Mouse (Mus musculus) midbrain, embryonic 16.5 days (tissue): Measurements from ENCODE around the gene Synpo2. TPM values are rescaled to one million over a fixed set of nuclear protein-coding genes. Genes with fewer than 3 reads are reported as not detected.

Source experiments
- ATAC-seq: fragments of 200-750 bp; cut with Nextera tagmentation; 2 replicates; pipeline ENCODE4 v1.8.0; 2017; ENCODE audit warnings: moderate TSS enrichment
- H3K27ac ChIP-seq: fragments of 300-500 bp; sonication (generic); 2 replicates; pipeline ENCODE4 v1.5.1; 2014; ENCODE audit warnings: mild to moderate bottlenecking, low read length, mixed read lengths
- H3K27me3 ChIP-seq: fragments of 300-500 bp; sonication (generic); 2 replicates; pipeline ENCODE4 v1.6.1; 2014; ENCODE audit warnings: low read depth, low read length, mixed read lengths; ENCODE audit not compliant: control insufficient read depth, insufficient read depth
- H3K36me3 ChIP-seq: fragments of 300-500 bp; sonication (generic); 2 replicates; pipeline ENCODE4 v1.6.1; 2014; ENCODE audit warnings: mild to moderate bottlenecking, low read length, moderate library complexity, mixed read lengths; ENCODE audit not compliant: control insufficient read depth, insufficient read depth
- H3K4me1 ChIP-seq: fragments of 300-500 bp; sonication (generic); 2 replicates; pipeline ENCODE4 v1.6.1; 2014; ENCODE audit warnings: mild to moderate bottlenecking, low read length, mixed read lengths; ENCODE audit not compliant: control insufficient read depth, insufficient read depth
- H3K4me2 ChIP-seq: fragments of 300-500 bp; sonication (generic); 2 replicates; pipeline ENCODE4 v1.6.1; 2014; ENCODE audit warnings: mild to moderate bottlenecking, low read length, mixed read lengths
- H3K4me3 ChIP-seq: fragments of 300-500 bp; sonication (generic); 2 replicates; pipeline ENCODE4 v1.5.1; 2014; ENCODE audit warnings: low read depth, mild to moderate bottlenecking, low read length, moderate library complexity, mixed read lengths
- H3K9ac ChIP-seq: fragments of 300-500 bp; sonication (generic); 2 replicates; pipeline ENCODE4 v1.6.1; 2014; ENCODE audit warnings: low read depth, low read length, mixed read lengths
- H3K9me3 ChIP-seq: fragments of 300-500 bp; sonication (generic); replicated peaks from 2 replicates; pipeline ENCODE4 v1.6.1; 2014; ENCODE audit warnings: mild to moderate bottlenecking, low read length, mixed read lengths; ENCODE audit not compliant: control insufficient read depth, poor library complexity, severe bottlenecking
- WGBS: fragments of 180-500 bp; shearing (Covaris S2); extraction: QIAGEN DNeasy Blood & Tissue Kit; methylation state at CpG from one replicate; pipeline ENCODE4 v1.1.7; 2014; 5-methylcytosine and 5-hydroxymethylcytosine counted together
- polyA plus RNA-seq: library from polyadenylated mRNA; unstranded; fragments of >200 nt; fragmentation: Nextera tagmentation; extraction: Ambion mirVana; gene quantifications from 2 replicates; pipeline ENCODE4 v1.2.1, GENCODE M21; 2015

The Synpo2 gene
- polyA plus RNA-seq, 1 experiment from 2014 or later = 3.2 TPM

GRCm38 (mm10) chr3:123066836-123067235, 169.1 kb downstream of the Synpo2 start:
- Histone ChIP-seq H3K27me3 (no peaks in the 10 kb centered on the region), H3K4me3 (no peak overlapping the region)

GRCm38 (mm10) chr3:123065466-123065865, 170.5 kb downstream of the Synpo2 start:
- Histone ChIP-seq H3K27me3 (no peaks in the 10 kb centered on the region), H3K4me1 (no peaks in the 10 kb centered on the region), H3K4me2 (no peak overlapping the region), H3K9me3 (0 out of 2 replicates have a peak, but pooled peaks cover 2% of the 10 kb centered on the region), H3K36me3 (no peaks in the 10 kb centered on the region), H3K27ac (no peak overlapping the region), H3K4me3 (no peak overlapping the region), H3K9ac (no peak overlapping the region)
- WGBS = 86% methylated on average over 5 of the region's 5 CpGs
- no peak for ATAC-seq

More at GRCm38 (mm10) chr3:123066836-123067235, 169.1 kb downstream of the Synpo2 start:
- ATAC-seq = no peak
- Histone ChIP-seq H3K9ac (no peak overlapping the region), H3K9me3 (0 out of 2 replicates have a peak, but pooled peaks cover 2% of the 10 kb centered on the region), H3K4me1 (no peaks in the 10 kb centered on the region), H3K36me3 (no peaks in the 10 kb centered on the region), H3K27ac (no peak overlapping the region), H3K4me2 (no peak overlapping the region)
- WGBS = 92% methylated on average over 7 of the region's 7 CpGs

DNA sequence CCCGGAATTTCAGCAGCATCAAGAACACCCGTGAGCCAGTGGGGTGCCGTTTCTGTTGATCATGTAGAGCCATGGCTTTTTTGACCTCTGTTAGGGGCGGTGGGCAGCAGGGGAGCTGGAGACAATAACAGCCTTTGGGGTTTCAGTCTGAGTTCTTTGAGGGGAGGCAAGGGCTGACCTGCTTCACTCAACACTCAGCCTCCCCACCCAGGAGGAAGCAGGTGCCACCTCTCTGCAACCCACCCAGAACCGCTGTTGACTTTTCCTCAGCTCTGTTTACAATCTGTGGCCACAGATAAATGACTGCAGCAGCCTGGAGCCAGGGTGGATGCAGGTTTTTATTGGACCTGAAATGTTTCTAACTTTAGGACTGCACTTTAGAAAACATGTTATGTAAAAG, 171.8 kb downstream of the Synpo2 start:
- H3K9me3 ChIP-seq = 0 out of 2 replicates have a peak, but pooled peaks cover 2% of the 10 kb centered on the region
- H3K4me2 ChIP-seq = no peak overlapping the region
- WGBS = 17% methylated on average over 5 of the region's 5 CpGs
- H3K9ac ChIP-seq = no peak overlapping the region
- H3K27ac ChIP-seq = no peak overlapping the region
- no peak for ATAC-seq
- H3K4me1 ChIP-seq = no peaks in the 10 kb centered on the region
- no peaks in the 10 kb centered on the region for H3K27me3 ChIP-seq
- H3K4me3 ChIP-seq = no peak overlapping the region
- no peaks in the 10 kb centered on the region for H3K36me3 ChIP-seq

DNA sequence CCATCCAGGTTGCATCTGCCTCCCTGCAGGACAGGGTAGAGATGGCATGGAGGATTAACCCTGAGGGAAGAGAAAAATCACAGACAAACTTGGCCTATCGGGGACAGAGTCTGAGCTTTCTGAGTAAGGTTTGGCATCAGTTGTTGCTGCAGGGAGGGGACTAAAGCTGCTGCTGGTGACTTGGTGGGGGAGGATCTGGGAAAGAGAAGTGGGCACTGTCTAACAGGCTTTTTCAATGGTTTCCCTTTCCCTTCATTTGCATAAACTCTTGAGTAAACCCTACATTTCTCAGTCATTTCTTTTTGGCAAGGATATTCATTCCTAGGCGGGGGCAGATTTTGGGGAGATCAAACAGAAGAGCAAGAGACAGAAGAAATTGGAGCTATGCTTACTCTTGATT, 174.0 kb downstream of the Synpo2 start:
- H3K9ac ChIP-seq = no peak overlapping the region
- H3K27me3 ChIP-seq = no peaks in the 10 kb centered on the region
- H3K27ac ChIP-seq = no peak overlapping the region
- no peak overlapping the region for H3K4me2 ChIP-seq
- H3K4me3 ChIP-seq = no peak overlapping the region
- H3K36me3 ChIP-seq = no peaks in the 10 kb centered on the region
- no peaks in the 10 kb centered on the region for H3K4me1 ChIP-seq
- 80% methylated on average over 2 of the region's 2 CpGs for WGBS
- ATAC-seq = no peak
- no peaks in the 10 kb centered on the region for H3K9me3 ChIP-seq

GRCm38 (mm10) chr3:123058832-123059231, 177.1 kb downstream of the Synpo2 start:
- H3K27ac ChIP-seq = no peak overlapping the region
- no peak overlapping the region for H3K4me2 ChIP-seq
- H3K27me3 ChIP-seq = no peaks in the 10 kb centered on the region
- H3K36me3 ChIP-seq = no peaks in the 10 kb centered on the region
- no peaks in the 10 kb centered on the region for H3K4me1 ChIP-seq
- H3K4me3 ChIP-seq = no peak overlapping the region
- no peak for ATAC-seq
- H3K9ac ChIP-seq = no peak overlapping the region
- 100% methylated on average over 1 of the region's 1 CpGs for WGBS
- no peaks in the 10 kb centered on the region for H3K9me3 ChIP-seq

- H3K9ac ChIP-seq = no peak overlapping the region
These were observed 181.8 kb downstream of the Synpo2 start for GRCm38 (mm10) chr3:123054178-123054577.

GRCm38 (mm10) chr3:123053192-123053938, 182.6 kb downstream of the Synpo2 start:
- Histone ChIP-seq H3K4me3 (no peak overlapping the region), H3K4me2 (no peak overlapping the region), H3K27ac (no peak overlapping the region), H3K4me1 (no peaks in the 10 kb centered on the region), H3K36me3 (no peaks in the 10 kb centered on the region), H3K9me3 (no peaks in the 10 kb centered on the region), H3K9ac (no peak overlapping the region), H3K27me3 (no peaks in the 10 kb centered on the region)
- WGBS = 68% methylated on average over 8 of the region's 8 CpGs
- no peak for ATAC-seq

More at GRCm38 (mm10) chr3:123054178-123054577, 181.8 kb downstream of the Synpo2 start:
- Histone ChIP-seq H3K27me3 (no peaks in the 10 kb centered on the region), H3K9me3 (no peaks in the 10 kb centered on the region), H3K36me3 (no peaks in the 10 kb centered on the region), H3K4me1 (no peaks in the 10 kb centered on the region), H3K27ac (no peak overlapping the region), H3K4me2 (no peak overlapping the region), H3K4me3 (no peak overlapping the region)
- ATAC-seq = no peak
- 57% methylated on average over 5 of the region's 5 CpGs for WGBS

- Histone ChIP-seq H3K9ac (no peak overlapping the region), H3K9me3 (no peaks in the 10 kb centered on the region), H3K36me3 (no peaks in the 10 kb centered on the region), H3K4me1 (no peaks in the 10 kb centered on the region), H3K4me3 (no peak overlapping the region), H3K27ac (no peak overlapping the region), H3K4me2 (no peak overlapping the region), H3K27me3 (no peaks in the 10 kb centered on the region)
- WGBS = 100% methylated on average over 1 of the region's 1 CpGs
- ATAC-seq = no peak
These were observed 193.6 kb downstream of the Synpo2 start for GRCm38 (mm10) chr3:123042308-123042707.

DNA sequence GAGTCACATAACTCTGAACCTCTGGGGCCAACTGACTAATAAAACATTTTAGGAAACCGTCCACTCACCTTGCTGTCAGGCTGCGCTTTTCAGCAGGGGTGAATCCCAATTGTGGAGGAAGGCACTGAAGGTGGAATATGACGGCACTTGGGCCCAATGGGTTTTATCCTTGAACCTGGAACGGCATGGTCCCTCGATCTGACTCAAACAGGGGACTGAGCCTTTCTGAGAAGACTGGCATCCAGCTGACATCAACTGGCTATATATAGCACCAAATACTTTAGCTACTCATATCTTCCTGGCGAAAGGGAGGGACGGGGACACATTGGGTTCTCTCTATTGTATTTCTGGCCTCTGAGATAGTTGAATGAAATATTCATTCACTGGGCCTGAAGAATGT, 201.2 kb downstream of the Synpo2 start, which contains the start of gene Myoz2:
TSS of gene Myoz2 (minus strand) at position 264 of the 400 bp plus-strand sequence.
- 92% methylated on average over 7 of the region's 7 CpGs for WGBS
- ATAC-seq = no peak

More for the DNA sequence above, 201.2 kb downstream of the Synpo2 start, which contains the start of gene Myoz2:
- Histone ChIP-seq H3K9ac (no peak within 1 kb of the TSS), H3K4me2 (no peak within 1 kb of the TSS), H3K4me3 (no peak within 1 kb of the TSS), H3K4me1 (no peaks in the 10 kb centered on the region), H3K36me3 (no peaks in the 10 kb centered on the region), H3K9me3 (no peaks in the 10 kb centered on the region), H3K27me3 (no peaks in the 10 kb centered on the region), H3K27ac (no peak within 1 kb of the TSS)
